Mouse (Mus musculus) heart, embryonic 12.5 days (tissue): ENCODE data around the gene Reep6. TPM values are rescaled to one million over a fixed set of nuclear protein-coding genes. Genes with fewer than 3 reads are reported as not detected.
A peak's percentile ranks its signal among the peaks of the same experiment; 100 is the strongest.

ENCODE experiments used
- ATAC-seq: fragments of 200-750 bp; cut with Nextera tagmentation; 2 replicates; pipeline ENCODE4 v1.8.0; 2017; ENCODE audit warnings: moderate TSS enrichment, moderate library complexity; ENCODE audit not compliant: insufficient number of reproducible peaks, low FRiP score
- H3K27ac ChIP-seq: fragments of 300-500 bp; sonication (generic); 2 replicates; pipeline ENCODE4 v1.5.1; 2016; ENCODE audit warnings: mild to moderate bottlenecking, moderate library complexity; ENCODE audit not compliant: poor library complexity, severe bottlenecking
- H3K27me3 ChIP-seq: fragments of 300-500 bp; sonication (generic); replicated peaks from 2 replicates; pipeline ENCODE4 v1.6.1; 2016; ENCODE audit warnings: mild to moderate bottlenecking, moderate library complexity
- H3K36me3 ChIP-seq: fragments of 300-500 bp; sonication (generic); 2 replicates; pipeline ENCODE4 v1.6.1; 2016; ENCODE audit warnings: mild to moderate bottlenecking, moderate library complexity
- H3K4me1 ChIP-seq: fragments of 300-500 bp; sonication (generic); replicated peaks from 2 replicates; pipeline ENCODE4 v1.6.1; 2016; ENCODE audit warnings: mild to moderate bottlenecking
- H3K4me2 ChIP-seq: fragments of 300-500 bp; sonication (generic); 2 replicates; pipeline ENCODE4 v1.6.1; 2016; ENCODE audit warnings: mild to moderate bottlenecking, moderate library complexity
- H3K4me3 ChIP-seq: fragments of 300-500 bp; sonication (generic); 2 replicates; pipeline ENCODE4 v1.5.1; 2016; ENCODE audit warnings: mild to moderate bottlenecking
- H3K9ac ChIP-seq: fragments of 300-500 bp; sonication (generic); 2 replicates; pipeline ENCODE4 v1.6.1; 2016; ENCODE audit warnings: mild to moderate bottlenecking, moderate library complexity
- H3K9me3 ChIP-seq: fragments of 300-500 bp; sonication (generic); replicated peaks from 2 replicates; pipeline ENCODE4 v1.6.1; 2016; ENCODE audit warnings: mild to moderate bottlenecking, moderate library complexity
- WGBS: fragments of 180-500 bp; shearing (Covaris S2); methylation state at CpG from one replicate; pipeline ENCODE4 v1.1.7; 2016; 5-methylcytosine and 5-hydroxymethylcytosine counted together
- polyA plus RNA-seq: library from polyadenylated mRNA; unstranded; fragments of >200 nt; fragmentation: Nextera tagmentation; extraction: Ambion mirVana; gene quantifications from 2 replicates; pipeline ENCODE4 v1.2.1, GENCODE M21; 2016

Reep6 gene
- polyA plus RNA-seq, 1 experiment from 2014 or later = 3.7 TPM

GRCm38 (mm10) chr10:80356737-80357136 is 27.0 kb downstream of the Reep6 start:
- ATAC-seq = no peak
- H3K27me3 ChIP-seq = peaks cover 98% of the 10 kb centered on the region
- WGBS = 4% methylated on average over 34 of the region's 34 CpGs

GRCm38 (mm10) chr10:80357336-80357735 is 27.6 kb downstream of the Reep6 start:
- Histone ChIP-seq H3K27me3 (peaks cover 92% of the 10 kb centered on the region), H3K9me3 (0 out of 2 replicates have a peak, but pooled peaks cover under 1% of the 10 kb centered on the region), H3K9ac (no peak overlapping the region), H3K36me3 (no peaks in the 10 kb centered on the region), H3K27ac (no peak overlapping the region), H3K4me2 (no peak overlapping the region), H3K4me1 (peaks cover 24% of the 10 kb centered on the region), H3K4me3 (no peak overlapping the region)
- WGBS = 28% methylated on average over 7 of the region's 7 CpGs
- ATAC-seq = no peak

More at GRCm38 (mm10) chr10:80356737-80357136, 27.0 kb downstream of the Reep6 start:
- no peaks in the 10 kb centered on the region for H3K36me3 ChIP-seq
- H3K9me3 ChIP-seq = no peaks in the 10 kb centered on the region
- H3K4me3 ChIP-seq = peak overlapping the region; percentile 34
- H3K4me1 ChIP-seq = peaks cover 24% of the 10 kb centered on the region
- no peak overlapping the region for H3K27ac ChIP-seq
- H3K9ac ChIP-seq = no peak overlapping the region; the same call in 1 of the 2 replicates
- H3K4me2 ChIP-seq = peak overlapping the region; percentile 54

- Histone ChIP-seq H3K9ac (no peak overlapping the region), H3K27me3 (peaks cover 89% of the 10 kb centered on the region), H3K4me2 (peak overlapping the region; percentile 52), H3K36me3 (no peaks in the 10 kb centered on the region), H3K4me3 (peak overlapping the region; percentile 18), H3K9me3 (0 out of 2 replicates have a peak, but pooled peaks cover 4% of the 10 kb centered on the region), H3K27ac (no peak overlapping the region), H3K4me1 (peaks cover 17% of the 10 kb centered on the region)
- ATAC-seq = peak; percentile 34; the same call in 1 of the 2 replicates
- WGBS = 7% methylated on average over 31 of the region's 31 CpGs
Measured at GRCm38 (mm10) chr10:80357994-80358639, 28.4 kb downstream of the Reep6 start.

- peaks cover 85% of the 10 kb centered on the region for H3K27me3 ChIP-seq
Measured at GRCm38 (mm10) chr10:80363734-80364133, 34.0 kb downstream of the Reep6 start.

GRCm38 (mm10) chr10:80365736-80366135 is 36.0 kb downstream of the Reep6 start:
- no peak overlapping the region for H3K4me3 ChIP-seq
- no peak overlapping the region for H3K27ac ChIP-seq
- no peak for ATAC-seq
- H3K36me3 ChIP-seq = no peaks in the 10 kb centered on the region
- H3K9ac ChIP-seq = no peak overlapping the region
- no peaks in the 10 kb centered on the region for H3K4me1 ChIP-seq
- H3K4me2 ChIP-seq = no peak overlapping the region
- H3K9me3 ChIP-seq = peaks cover 9% of the 10 kb centered on the region
- 63% methylated on average over 6 of the region's 6 CpGs for WGBS
- H3K27me3 ChIP-seq = peaks cover 73% of the 10 kb centered on the region

More at GRCm38 (mm10) chr10:80363734-80364133, 34.0 kb downstream of the Reep6 start:
- H3K4me1 ChIP-seq = no peaks in the 10 kb centered on the region
- H3K9me3 ChIP-seq = peaks cover 9% of the 10 kb centered on the region
- no peaks in the 10 kb centered on the region for H3K36me3 ChIP-seq
- H3K27ac ChIP-seq = no peak overlapping the region
- 55% methylated on average over 6 of the region's 6 CpGs for WGBS
- ATAC-seq = peak; percentile 27
- H3K9ac ChIP-seq = no peak overlapping the region
- no peak overlapping the region for H3K4me2 ChIP-seq
- H3K4me3 ChIP-seq = no peak overlapping the region

- Histone ChIP-seq H3K27ac (no peak overlapping the region), H3K9me3 (peaks cover 5% of the 10 kb centered on the region), H3K27me3 (peaks cover 69% of the 10 kb centered on the region), H3K4me3 (no peak overlapping the region), H3K9ac (no peak overlapping the region), H3K4me1 (peaks cover 3% of the 10 kb centered on the region; the same call in 1 of the 2 replicates), H3K4me2 (no peak overlapping the region), H3K36me3 (no peaks in the 10 kb centered on the region)
- no peak for ATAC-seq
- 52% methylated on average over 5 of the region's 5 CpGs for WGBS
Measured at GRCm38 (mm10) chr10:80367954-80368353, 38.2 kb downstream of the Reep6 start.

- Histone ChIP-seq H3K4me2 (no peak overlapping the region), H3K9ac (no peak overlapping the region), H3K9me3 (peaks cover 5% of the 10 kb centered on the region), H3K27me3 (peaks cover 70% of the 10 kb centered on the region), H3K4me3 (no peak overlapping the region), H3K36me3 (no peaks in the 10 kb centered on the region), H3K27ac (no peak overlapping the region), H3K4me1 (peaks cover 3% of the 10 kb centered on the region; the same call in 1 of the 2 replicates)
- ATAC-seq = no peak
- WGBS = 80% methylated on average over 6 of the region's 6 CpGs
Measured at GRCm38 (mm10) chr10:80368392-80368791, 38.6 kb downstream of the Reep6 start.

GRCm38 (mm10) chr10:80369995-80370747 is 40.4 kb downstream of the Reep6 start:
- WGBS = 72% methylated on average over 21 of the region's 21 CpGs
- H3K27ac ChIP-seq = no peak overlapping the region
- no peak overlapping the region for H3K9ac ChIP-seq
- H3K4me2 ChIP-seq = no peak overlapping the region
- no peak for ATAC-seq
- H3K36me3 ChIP-seq = no peaks in the 10 kb centered on the region
- peaks cover 5% of the 10 kb centered on the region for H3K9me3 ChIP-seq
- no peak overlapping the region for H3K4me3 ChIP-seq
- peaks cover 3% of the 10 kb centered on the region; the same call in 1 of the 2 replicates for H3K4me1 ChIP-seq
- H3K27me3 ChIP-seq = peaks cover 54% of the 10 kb centered on the region

GRCm38 (mm10) chr10:80371411-80371966 is 41.7 kb downstream of the Reep6 start:
- H3K9ac ChIP-seq = peak overlapping the region; percentile 16; the same call in 1 of the 2 replicates
- peak overlapping the region; percentile 29 for H3K4me3 ChIP-seq
- no peaks in the 10 kb centered on the region for H3K36me3 ChIP-seq
- H3K27ac ChIP-seq = no peak overlapping the region
- peaks cover 5% of the 10 kb centered on the region for H3K9me3 ChIP-seq
- peaks cover 43% of the 10 kb centered on the region for H3K27me3 ChIP-seq
- peaks cover 3% of the 10 kb centered on the region; the same call in 1 of the 2 replicates for H3K4me1 ChIP-seq
- ATAC-seq = 0 out of 2 replicates have a peak, but pooled peaks have one; percentile 28
- H3K4me2 ChIP-seq = peak overlapping the region; percentile 39
- 7% methylated on average over 12 of the region's 12 CpGs for WGBS

GRCm38 (mm10) chr10:80371983-80372382 is 42.2 kb downstream of the Reep6 start:
- Histone ChIP-seq H3K9me3 (peaks cover 5% of the 10 kb centered on the region), H3K4me3 (0 out of 2 replicates have a peak overlapping the region, but pooled peaks have one; percentile 29), H3K27me3 (peaks cover 38% of the 10 kb centered on the region), H3K4me1 (peaks cover 3% of the 10 kb centered on the region; the same call in 1 of the 2 replicates), H3K4me2 (peak overlapping the region; percentile 39), H3K27ac (no peak overlapping the region), H3K9ac (no peak overlapping the region), H3K36me3 (no peaks in the 10 kb centered on the region)
- ATAC-seq = no peak
- WGBS = 64% methylated on average over 9 of the region's 9 CpGs

- Histone ChIP-seq H3K4me1 (peaks cover 3% of the 10 kb centered on the region; the same call in 1 of the 2 replicates), H3K36me3 (no peaks in the 10 kb centered on the region), H3K9me3 (peaks cover 5% of the 10 kb centered on the region), H3K27ac (no peak overlapping the region), H3K27me3 (peaks cover 31% of the 10 kb centered on the region), H3K4me2 (no peak overlapping the region), H3K9ac (peak overlapping the region; percentile 25; the same call in 1 of the 2 replicates), H3K4me3 (no peak overlapping the region)
- WGBS = 83% methylated on average over 6 of the region's 6 CpGs
- ATAC-seq = no peak
Measured at GRCm38 (mm10) chr10:80372706-80373105, 43.0 kb downstream of the Reep6 start.
